Mouse (Mus musculus) forebrain, embryonic 16.5 days (tissue): Measurements from ENCODE around the gene Eftud2. TPM values are rescaled to one million over a fixed set of nuclear protein-coding genes. Genes with fewer than 3 reads are reported as not detected.

Experiments used
- polyA plus RNA-seq: library from polyadenylated mRNA; unstranded; fragments of >200 nt; fragmentation: Nextera tagmentation; extraction: Ambion mirVana; gene quantifications from 2 replicates; pipeline ENCODE4 v1.2.1, GENCODE M21; 2015

Gene Eftud2
- polyA plus RNA-seq, 1 experiment from 2014 or later, result 188 TPM

Other genes starting within 250 kb of the Eftud2 start
- gene Meioc, start 217.3 kb downstream of the Eftud2 start, polyA plus RNA-seq, result 0.09 TPM in 1 of 2 replicates, not detected in the other
- 46.8 and 51.2 TPM in 2 replicates for gene Ccdc43, start 183.2 kb downstream of the Eftud2 start, polyA plus RNA-seq
- 21.4 and 33.7 TPM in 2 replicates for gene Adam11, start 119.5 kb downstream of the Eftud2 start, polyA plus RNA-seq
- 41.9 and 47.9 TPM in 2 replicates for gene Gjc1, start 61.3 kb downstream of the Eftud2 start, polyA plus RNA-seq
- gene Higd1b, start 45.1 kb downstream of the Eftud2 start, polyA plus RNA-seq, result 13.7 and 14.5 TPM in 2 replicates
- gene Ccdc103, start 219 bp upstream of the Eftud2 start, polyA plus RNA-seq, result 2.2 and 2.7 TPM in 2 replicates
- not detected in 2 replicates for gene Fam187a, start 4.2 kb upstream of the Eftud2 start, polyA plus RNA-seq
- 1.3 and 2.3 TPM in 2 replicates for gene Gfap, start 19.9 kb upstream of the Eftud2 start, polyA plus RNA-seq
- gene Kif18b, start 44.1 kb upstream of the Eftud2 start, polyA plus RNA-seq, result 3.0 and 4.1 TPM in 2 replicates
- gene C1ql1, start 65.7 kb upstream of the Eftud2 start, polyA plus RNA-seq, result 1.4 TPM in 2 replicates
- 31.7 and 37.2 TPM in 2 replicates for gene Nmt1, start 147.2 kb upstream of the Eftud2 start, polyA plus RNA-seq
- gene Dcakd, start 147.3 kb upstream of the Eftud2 start, polyA plus RNA-seq, result 162 and 166 TPM in 2 replicates
- gene Plcd3, start 220.7 kb upstream of the Eftud2 start, polyA plus RNA-seq, result 2.5 and 2.6 TPM in 2 replicates
- gene Acbd4, start 220.7 kb upstream of the Eftud2 start, polyA plus RNA-seq, result 17.0 and 17.8 TPM in 2 replicates
- gene Hexim1, start 235.2 kb upstream of the Eftud2 start, polyA plus RNA-seq, result 3.5 and 4.1 TPM in 2 replicates